Mouse (Mus musculus) naive thymus-derived CD4-positive, alpha-beta T cell, adult 2 months (primary cell): ENCODE results near the gene Hist3h2ba.

Experiments used
- DNase-seq: peaks from one replicate; pipeline ENCODE4 v3.0.0-alpha.2; 2011; ENCODE audit warnings: low read depth

Hist3h2ba gene

GRCm38 (mm10) chr11:58964216-58964615 is 15.5 kb downstream of the Hist3h2ba start:
- no peak for DNase-seq

- no peak for DNase-seq
These were observed 16.5 kb downstream of the Hist3h2ba start for GRCm38 (mm10) chr11:58965001-58965760.

- peak; percentile 70 for DNase-seq
These were observed 18.6 kb downstream of the Hist3h2ba start for GRCm38 (mm10) chr11:58967346-58967745.

DNA sequence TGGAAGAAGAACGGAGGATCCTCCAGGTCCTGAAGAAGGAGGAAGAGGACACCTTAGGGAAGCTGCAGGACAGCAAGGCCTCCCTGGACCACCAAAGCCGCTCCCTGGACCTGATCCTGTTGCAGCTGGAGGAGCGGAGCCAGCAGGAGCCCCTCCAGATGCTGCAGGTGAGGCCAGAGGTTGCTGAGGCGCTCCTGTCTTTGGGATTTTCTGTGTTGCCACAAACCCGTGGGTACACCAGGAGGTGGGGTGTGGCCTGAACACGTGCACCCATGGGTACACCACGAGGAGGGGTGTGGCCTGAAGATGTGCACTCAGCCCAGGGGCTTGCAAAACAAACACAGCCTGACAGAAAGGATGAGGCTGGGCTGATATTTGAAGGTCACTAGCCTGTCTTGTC is 19.8 kb downstream of the Hist3h2ba start:
- DNase-seq, result no peak

DNA sequence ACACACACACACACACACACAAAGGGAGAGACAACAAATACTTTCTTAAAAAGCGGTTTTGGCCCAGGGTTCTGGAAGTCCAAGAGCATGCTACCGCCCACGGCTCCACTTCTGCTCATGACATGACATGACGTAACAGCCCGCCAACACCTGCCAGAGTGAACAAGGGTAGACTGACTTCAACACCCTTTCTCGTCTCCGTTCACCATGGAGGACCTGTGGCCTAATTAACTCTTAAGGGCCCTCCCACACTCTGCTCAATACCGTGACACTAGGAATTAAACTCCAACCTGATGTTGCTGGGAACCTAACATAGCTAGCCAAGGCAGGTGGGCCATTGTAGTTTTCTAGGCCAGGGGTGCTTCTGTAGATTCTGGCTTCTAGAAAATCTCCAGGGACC is 20.3 kb downstream of the Hist3h2ba start:
- DNase-seq, result no peak

GRCm38 (mm10) chr11:58969659-58970058 is 20.9 kb downstream of the Hist3h2ba start:
- DNase-seq, result no peak

DNA sequence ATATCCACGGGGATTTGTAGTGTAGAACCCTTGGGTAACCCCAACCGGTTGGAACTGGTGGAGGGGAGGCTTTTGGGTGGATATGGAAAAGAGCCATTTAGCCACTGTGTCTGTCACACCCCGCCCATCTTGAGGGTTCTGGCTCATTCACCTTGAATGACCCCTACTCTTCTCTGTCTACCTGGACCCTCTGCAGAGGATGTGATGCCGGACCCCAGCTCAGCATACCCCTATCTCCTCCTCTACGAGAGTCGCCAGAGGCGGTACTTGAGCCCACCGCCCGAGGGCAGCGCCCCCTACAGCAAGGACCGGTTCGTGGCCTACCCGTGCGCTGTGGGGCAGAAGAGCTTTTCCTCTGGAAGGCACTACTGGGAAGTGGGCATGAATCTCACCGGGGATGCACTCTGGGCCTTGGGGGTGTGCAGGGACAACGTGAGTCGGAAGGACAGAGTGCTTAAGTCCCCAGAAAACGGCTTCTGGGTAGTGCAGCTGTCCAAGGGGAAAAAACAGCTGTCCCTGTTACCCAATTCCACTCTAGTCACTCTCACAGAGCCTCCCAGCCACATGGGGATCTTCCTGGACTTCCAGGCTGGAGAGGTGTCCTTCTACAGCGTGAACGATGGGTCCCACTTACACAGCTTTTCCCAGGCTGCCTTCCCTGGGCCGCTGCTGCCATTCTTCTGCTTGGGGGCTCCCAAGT is 22.3 kb downstream of the Hist3h2ba start:
- no peak for DNase-seq

DNA sequence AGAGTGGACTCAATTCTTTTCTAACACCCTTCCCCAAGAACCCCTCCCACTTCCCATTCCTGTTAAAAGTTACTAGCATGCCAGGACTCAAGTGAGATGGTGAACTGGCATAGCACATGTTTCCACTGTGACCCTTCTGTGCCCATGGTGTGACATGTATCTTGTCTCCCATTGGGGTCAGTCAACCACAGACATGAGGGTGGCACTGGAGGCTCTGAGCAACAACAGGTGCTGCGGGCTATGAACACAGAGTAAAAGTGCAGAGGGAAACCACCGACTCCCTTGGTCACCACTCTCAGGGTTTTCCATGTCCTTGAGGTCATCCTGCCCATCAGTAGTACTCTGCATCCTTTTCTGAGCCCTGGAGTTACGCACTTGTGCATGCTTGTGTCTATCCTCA is 23.1 kb downstream of the Hist3h2ba start:
- DNase-seq, result no peak

DNA sequence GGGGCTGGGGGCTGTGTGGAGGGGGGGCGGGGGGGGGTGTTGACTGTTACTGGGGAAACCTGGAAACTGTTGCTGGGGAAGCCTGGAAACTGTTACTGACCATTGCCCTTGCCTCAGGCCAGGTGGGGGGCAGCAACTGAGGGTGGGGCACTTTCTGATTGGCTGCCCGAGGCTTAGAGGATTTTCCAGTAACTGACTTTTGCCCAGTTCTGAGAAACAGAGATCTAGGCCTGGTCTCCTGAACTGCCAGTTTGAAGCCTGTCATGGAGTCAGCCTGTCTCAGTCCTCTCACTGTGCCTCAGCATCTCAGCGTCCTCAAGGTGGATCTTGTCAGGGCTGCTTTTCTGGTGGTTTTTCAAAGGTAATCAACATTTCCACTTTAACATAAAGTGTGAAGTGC is 25.7 kb downstream of the Hist3h2ba start:
- DNase-seq, result no peak

DNA sequence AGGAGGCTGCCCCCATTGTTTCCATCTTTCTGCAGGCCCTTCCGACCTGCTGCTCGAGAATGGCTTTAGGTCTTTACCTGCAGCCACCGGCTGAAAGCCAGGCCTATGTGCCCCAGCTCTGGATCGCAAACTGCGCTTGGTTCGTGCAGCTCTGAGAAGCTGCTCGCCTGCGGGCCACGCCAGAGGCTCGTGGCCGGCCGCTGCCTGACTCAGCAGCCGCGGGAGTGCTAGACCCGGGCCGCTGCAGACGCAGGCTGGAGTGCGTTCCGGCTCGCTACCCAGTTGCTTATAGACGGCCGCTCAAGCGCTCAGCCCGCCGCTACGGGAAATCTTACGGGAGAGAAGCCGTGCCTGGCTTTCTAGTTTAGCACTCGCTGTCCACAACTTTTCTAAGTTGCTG is 28.4 kb downstream of the Hist3h2ba start:
- no peak for DNase-seq

DNA sequence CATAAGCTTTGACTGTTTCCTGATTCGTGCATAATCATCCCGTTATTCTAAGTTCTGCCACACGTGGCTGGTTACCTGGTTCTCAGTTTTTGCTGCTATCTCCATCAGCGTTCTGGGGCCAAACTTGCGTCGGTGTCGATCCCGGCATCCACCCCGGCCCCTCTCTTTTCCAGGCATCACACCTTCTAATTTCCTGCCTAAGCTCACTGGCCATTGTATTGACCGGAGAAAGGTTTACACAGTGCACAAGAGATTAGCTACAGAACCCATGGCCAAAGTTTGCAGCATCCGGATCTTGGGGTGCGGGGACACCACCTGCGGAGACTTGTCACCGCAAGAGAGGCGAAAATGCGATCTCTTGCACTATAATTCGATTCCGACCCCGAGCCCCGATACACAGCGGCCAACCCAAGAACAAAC is 28.9 kb downstream of the Hist3h2ba start:
- DNase-seq, result no peak

DNA sequence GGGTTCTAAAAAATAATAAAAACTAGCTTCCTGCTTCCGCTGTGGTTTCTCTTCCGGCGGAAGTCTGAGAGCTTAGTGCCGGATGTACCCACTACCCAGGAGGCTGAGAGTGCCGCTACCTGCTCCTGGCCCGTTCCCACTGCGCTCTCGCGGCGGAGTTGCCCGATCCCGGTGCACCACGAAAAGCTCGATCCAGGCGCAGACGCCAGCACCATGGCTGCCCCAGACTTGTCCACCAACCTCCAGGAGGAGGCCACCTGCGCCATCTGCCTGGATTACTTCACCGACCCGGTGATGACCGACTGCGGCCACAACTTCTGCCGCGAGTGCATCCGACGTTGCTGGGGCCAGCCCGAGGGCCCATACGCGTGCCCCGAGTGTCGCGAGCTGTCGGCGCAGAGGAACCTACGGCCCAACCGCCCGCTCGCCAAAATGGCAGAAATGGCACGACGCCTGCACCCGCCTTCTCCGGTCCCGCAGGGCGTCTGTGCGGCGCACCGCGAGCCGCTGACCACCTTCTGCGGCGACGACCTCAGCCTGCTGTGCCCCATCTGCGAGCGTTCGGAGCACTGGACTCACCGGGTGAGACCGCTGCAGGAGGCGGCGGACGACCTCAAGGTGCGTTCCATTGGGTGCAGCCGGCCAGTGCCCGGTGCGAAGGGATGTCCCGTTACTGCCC is 29.4 kb downstream of the Hist3h2ba start, which contains the start of gene Trim11:
Trim11 (plus strand) TSS at position 67 of the 679 bp plus-strand sequence.
- DNase-seq, result peak; percentile 82

DNA sequence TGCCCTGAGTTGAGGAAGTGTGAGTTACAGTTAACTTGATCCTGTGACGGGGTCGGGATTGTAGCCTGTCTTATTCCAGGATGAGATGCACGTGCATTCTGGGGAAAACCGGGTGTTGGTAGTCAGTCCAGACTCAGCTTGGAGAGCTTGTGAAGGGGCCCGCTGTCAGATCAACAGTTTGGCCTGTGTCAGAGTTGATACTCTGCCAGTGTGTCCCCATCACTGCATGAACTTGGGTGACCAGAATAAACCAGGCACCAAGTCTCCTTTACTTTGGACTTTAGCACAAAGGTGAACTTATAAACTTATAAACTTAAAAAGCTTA is 29.9 kb downstream of the Hist3h2ba start:
- no peak for DNase-seq

DNA sequence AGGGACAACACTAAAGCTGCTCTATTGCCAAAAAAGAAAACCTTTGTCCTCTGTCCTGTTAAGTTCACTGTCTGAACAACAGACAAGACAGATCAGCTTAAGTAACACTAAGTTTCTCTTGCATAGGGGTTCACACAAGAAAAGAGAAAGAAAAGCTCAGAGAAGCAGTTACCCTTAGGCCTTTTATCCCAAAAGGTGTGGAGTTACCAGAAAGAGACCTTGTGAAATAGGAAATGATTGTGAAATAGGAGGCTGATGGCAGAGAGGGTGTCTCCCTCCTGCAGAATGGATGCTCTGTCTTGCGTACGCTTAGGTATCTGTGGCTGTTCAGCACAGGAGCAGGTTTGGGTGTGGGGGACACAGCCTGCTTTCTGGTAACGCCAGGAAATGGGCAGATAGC is 30.5 kb downstream of the Hist3h2ba start:
- DNase-seq, result no peak

DNA sequence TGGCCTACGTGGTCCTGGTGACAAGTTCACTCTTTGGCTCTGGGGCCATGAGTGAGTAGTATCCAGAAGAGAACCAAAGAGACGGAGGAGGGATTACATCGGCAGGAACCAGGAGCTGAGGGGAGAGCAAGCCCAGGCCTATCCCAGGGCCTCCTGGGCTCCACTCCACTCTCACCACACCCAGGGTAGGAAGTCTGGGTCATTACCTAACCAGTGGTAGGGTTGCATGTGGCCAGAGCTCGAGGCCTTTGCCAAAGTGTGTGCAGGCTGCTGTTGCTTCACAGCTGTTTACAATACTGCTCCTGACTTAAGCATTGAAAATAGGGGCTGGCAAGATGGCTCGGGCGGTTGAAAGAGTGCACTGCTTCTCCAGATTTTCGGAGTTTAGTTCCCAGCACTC is 30.9 kb downstream of the Hist3h2ba start:
- DNase-seq, result no peak

- DNase-seq, result no peak
These were observed 31.8 kb downstream of the Hist3h2ba start for GRCm38 (mm10) chr11:58980381-58980990.

- peak; percentile 83 for DNase-seq
These were observed 33.1 kb downstream of the Hist3h2ba start for GRCm38 (mm10) chr11:58981541-58982447.

GRCm38 (mm10) chr11:58982471-58983097 is 33.9 kb downstream of the Hist3h2ba start:
- no peak for DNase-seq

DNA sequence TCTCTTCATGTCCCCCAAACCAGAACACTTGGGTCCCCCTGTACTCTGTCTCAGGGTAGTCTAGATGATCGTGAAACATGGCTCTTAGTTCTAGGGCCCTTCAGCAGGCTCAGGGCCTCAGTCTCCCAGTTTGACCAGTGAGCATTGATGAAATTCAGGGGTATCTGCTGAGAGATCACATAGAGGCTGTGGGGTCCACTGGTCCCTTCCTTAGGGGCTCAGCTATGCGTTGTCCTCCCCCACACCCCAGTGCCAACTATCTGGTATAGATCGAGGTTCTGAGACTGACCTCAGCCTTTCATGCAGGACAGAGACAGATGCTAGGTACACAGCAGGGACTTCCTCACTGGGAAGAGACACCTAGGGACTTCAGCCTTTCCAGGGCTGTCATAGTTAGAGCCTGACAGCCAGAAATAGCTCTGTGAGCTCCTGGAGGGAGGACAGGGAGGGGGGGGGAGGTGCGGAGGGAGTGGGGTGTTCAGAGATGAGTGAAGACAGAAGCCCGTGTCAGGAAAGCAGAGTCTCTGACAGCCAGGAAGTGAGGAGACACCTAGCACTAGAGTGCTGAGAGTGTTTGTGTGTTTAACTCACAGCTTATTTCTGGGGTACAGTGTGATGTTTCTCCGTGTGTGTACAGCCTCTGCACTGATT is 35.1 kb downstream of the Hist3h2ba start:
- DNase-seq, result no peak

- no peak for DNase-seq
These were observed 35.9 kb downstream of the Hist3h2ba start for GRCm38 (mm10) chr11:58984657-58985056.
